Mouse (Mus musculus): ENCODE measurements around the gene Armcx1. TPM values are rescaled to one million over a fixed set of nuclear protein-coding genes. Genes with fewer than 3 reads are reported as not detected.

Armcx1 gene
- polyA plus RNA-seq (2012; fragmentation: generic; extraction: Trizol): 2.7 TPM
- long read RNA-seq, experiment 1, partial matches to known transcripts: 2 of 13 reads
- long read RNA-seq, experiment 1, other reads (novel, unspliced or antisense): 11 of 13 reads
- long read RNA-seq, experiment 2, partial matches to known transcripts: 11 of 61 reads
- long read RNA-seq, experiment 2, other reads (novel, unspliced or antisense): 50 of 61 reads

DNA sequence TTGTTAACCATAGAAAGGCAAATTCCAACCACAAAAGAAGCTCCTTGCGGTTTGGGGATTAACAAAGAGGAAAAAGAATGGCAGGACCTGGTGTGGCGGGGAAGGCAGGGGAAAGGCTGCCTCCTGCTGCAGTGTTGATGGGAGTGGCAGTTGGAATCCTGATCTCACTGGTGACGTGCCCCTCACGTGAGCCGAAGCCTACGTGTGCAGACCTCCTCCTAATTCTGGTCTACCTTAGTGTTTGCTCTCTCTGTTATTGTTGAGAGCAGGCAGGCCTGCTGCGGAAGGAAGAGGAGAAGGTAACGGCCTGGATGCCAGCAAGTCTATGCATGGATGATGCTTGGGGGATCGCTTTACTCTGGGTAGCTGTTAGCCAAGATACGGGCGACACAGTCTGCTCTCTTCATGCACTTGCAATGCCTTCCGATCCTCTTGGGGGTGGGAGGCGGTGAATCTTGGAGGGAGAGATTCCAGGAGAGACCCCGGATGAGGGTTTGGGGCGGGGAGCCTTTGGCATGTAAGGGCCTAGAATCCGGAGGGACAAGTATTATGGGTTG, at the start of gene Armcx1:
Gene Armcx1, plus strand, starts transcription at position 212 of the 557 bp plus-strand sequence.
- peak within 1 kb of the TSS; percentile 29 for H3K4me3 ChIP-seq (ENCODE audit: insufficient read depth, poor library complexity, severe bottlenecking)
- no peak for TF ChIP-seq CEBPB (IDR thresholded peaks at IDR 0.05; ENCODE audit: low read depth)
- peak; percentile 83 for TF ChIP-seq USF1 (IDR thresholded peaks at IDR 0.05; ENCODE audit: low read depth)
- peak; percentile 18 for TF ChIP-seq MYOD1 (IDR thresholded peaks at IDR 0.05; ENCODE audit: control insufficient read depth, insufficient read length, low read depth)
- TF ChIP-seq CTCF (IDR thresholded peaks at IDR 0.05; ENCODE audit: control insufficient read depth, insufficient read depth, insufficient read length): no peak
- no peak for TF ChIP-seq FOSL1 (IDR thresholded peaks at IDR 0.05; ENCODE audit: insufficient read depth, low read length, poor library complexity, severe bottlenecking)
- TF ChIP-seq MAX (IDR thresholded peaks at IDR 0.05): no peak
- TF ChIP-seq MYOG (IDR thresholded peaks at IDR 0.05; ENCODE audit: control insufficient read depth, extremely low read depth, insufficient read length): no peak
- no peaks in the 10 kb centered on the region for H3K79me3 ChIP-seq (ENCODE audit: low read depth)
- H3K36me3 ChIP-seq (ENCODE audit: control insufficient read depth, insufficient read depth): no peaks in the 10 kb centered on the region
- no peaks in the 10 kb centered on the region for H3K79me2 ChIP-seq (ENCODE audit: control insufficient read depth, insufficient read depth)
- H3K27me3 ChIP-seq (ENCODE audit: control insufficient read depth, insufficient read depth, insufficient read length): no peaks in the 10 kb centered on the region
- H3ac ChIP-seq (ENCODE audit: control insufficient read depth, insufficient read length, low read depth): peak within 1 kb of the TSS; percentile 22

DNA sequence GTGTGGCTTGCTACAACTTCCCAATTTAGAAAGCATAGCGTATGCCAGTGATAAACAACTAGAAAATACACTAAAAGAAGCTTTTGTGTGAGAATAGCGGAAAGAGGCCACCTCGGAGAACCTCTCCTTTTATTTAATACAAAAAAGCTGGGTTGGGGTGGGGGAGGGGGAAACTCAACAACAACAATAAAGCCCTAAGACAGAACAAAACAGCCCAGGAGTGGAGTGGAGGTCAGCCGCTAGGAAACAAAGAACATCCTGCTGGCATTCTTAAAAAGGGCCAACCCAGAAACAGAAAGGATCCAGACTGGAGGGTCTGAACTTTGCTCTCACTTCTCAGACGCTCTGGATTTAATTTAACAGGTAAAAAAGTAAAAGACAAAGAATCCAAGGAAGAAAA, 42.7 kb upstream of the Armcx1 start:
- TF ChIP-seq MAX (IDR thresholded peaks at IDR 0.05) (no peak), CEBPB (IDR thresholded peaks at IDR 0.05; ENCODE audit: low read depth) (no peak), CTCF (IDR thresholded peaks at IDR 0.05; ENCODE audit: control insufficient read depth, insufficient read depth, insufficient read length) (no peak), FOSL1 (IDR thresholded peaks at IDR 0.05; ENCODE audit: insufficient read depth, low read length, poor library complexity, severe bottlenecking) (no peak), MYOG (IDR thresholded peaks at IDR 0.05; ENCODE audit: control insufficient read depth, extremely low read depth, insufficient read length) (no peak), USF1 (IDR thresholded peaks at IDR 0.05; ENCODE audit: low read depth) (no peak), MYOD1 (IDR thresholded peaks at IDR 0.05; ENCODE audit: control insufficient read depth, insufficient read length, low read depth) (no peak)
- Histone ChIP-seq H3ac (ENCODE audit: control insufficient read depth, insufficient read length, low read depth) (no peak overlapping the region), H3K79me2 (ENCODE audit: control insufficient read depth, insufficient read depth) (no peaks in the 10 kb centered on the region), H3K4me3 (ENCODE audit: insufficient read depth, poor library complexity, severe bottlenecking) (no peak overlapping the region), H3K79me3 (ENCODE audit: low read depth) (no peaks in the 10 kb centered on the region), H3K27me3 (ENCODE audit: control insufficient read depth, insufficient read depth, insufficient read length) (no peaks in the 10 kb centered on the region), H3K36me3 (ENCODE audit: control insufficient read depth, insufficient read depth) (no peaks in the 10 kb centered on the region)

- TF ChIP-seq MAX (IDR thresholded peaks at IDR 0.05): no peak
- no peak for TF ChIP-seq USF1 (IDR thresholded peaks at IDR 0.05; ENCODE audit: low read depth)
- TF ChIP-seq MYOG (IDR thresholded peaks at IDR 0.05; ENCODE audit: control insufficient read depth, extremely low read depth, insufficient read length): no peak
- no peak for TF ChIP-seq CTCF (IDR thresholded peaks at IDR 0.05; ENCODE audit: control insufficient read depth, insufficient read depth, insufficient read length)
- H3K79me2 ChIP-seq (ENCODE audit: control insufficient read depth, insufficient read depth): no peaks in the 10 kb centered on the region
- no peak overlapping the region for H3ac ChIP-seq (ENCODE audit: control insufficient read depth, insufficient read length, low read depth)
- no peaks in the 10 kb centered on the region for H3K36me3 ChIP-seq (ENCODE audit: control insufficient read depth, insufficient read depth)
- no peak overlapping the region for H3K4me3 ChIP-seq (ENCODE audit: insufficient read depth, poor library complexity, severe bottlenecking)
- H3K79me3 ChIP-seq (ENCODE audit: low read depth): no peaks in the 10 kb centered on the region
- H3K27me3 ChIP-seq (ENCODE audit: control insufficient read depth, insufficient read depth, insufficient read length): no peaks in the 10 kb centered on the region
Observed at GRCm38 (mm10) chrX:134675959-134676358, 41.8 kb upstream of the Armcx1 start.

- Histone ChIP-seq H3ac (ENCODE audit: control insufficient read depth, insufficient read length, low read depth) (no peak overlapping the region), H3K36me3 (ENCODE audit: control insufficient read depth, insufficient read depth) (no peaks in the 10 kb centered on the region), H3K27me3 (ENCODE audit: control insufficient read depth, insufficient read depth, insufficient read length) (no peaks in the 10 kb centered on the region), H3K79me3 (ENCODE audit: low read depth) (no peaks in the 10 kb centered on the region), H3K79me2 (ENCODE audit: control insufficient read depth, insufficient read depth) (no peaks in the 10 kb centered on the region), H3K4me3 (ENCODE audit: insufficient read depth, poor library complexity, severe bottlenecking) (no peak overlapping the region)
- no peak for TF ChIP-seq USF1 (IDR thresholded peaks at IDR 0.05; ENCODE audit: low read depth)
- no peak for TF ChIP-seq MYOD1 (IDR thresholded peaks at IDR 0.05; ENCODE audit: control insufficient read depth, insufficient read length, low read depth)
- no peak for TF ChIP-seq CTCF (IDR thresholded peaks at IDR 0.05; ENCODE audit: control insufficient read depth, insufficient read depth, insufficient read length)
- no peak for TF ChIP-seq CEBPB (IDR thresholded peaks at IDR 0.05; ENCODE audit: low read depth)
- TF ChIP-seq MYOG (IDR thresholded peaks at IDR 0.05; ENCODE audit: control insufficient read depth, extremely low read depth, insufficient read length): no peak
- no peak for TF ChIP-seq MAX (IDR thresholded peaks at IDR 0.05)
- no peak for TF ChIP-seq FOSL1 (IDR thresholded peaks at IDR 0.05; ENCODE audit: insufficient read depth, low read length, poor library complexity, severe bottlenecking)
Observed at GRCm38 (mm10) chrX:134684936-134685335, 32.8 kb upstream of the Armcx1 start.

DNA sequence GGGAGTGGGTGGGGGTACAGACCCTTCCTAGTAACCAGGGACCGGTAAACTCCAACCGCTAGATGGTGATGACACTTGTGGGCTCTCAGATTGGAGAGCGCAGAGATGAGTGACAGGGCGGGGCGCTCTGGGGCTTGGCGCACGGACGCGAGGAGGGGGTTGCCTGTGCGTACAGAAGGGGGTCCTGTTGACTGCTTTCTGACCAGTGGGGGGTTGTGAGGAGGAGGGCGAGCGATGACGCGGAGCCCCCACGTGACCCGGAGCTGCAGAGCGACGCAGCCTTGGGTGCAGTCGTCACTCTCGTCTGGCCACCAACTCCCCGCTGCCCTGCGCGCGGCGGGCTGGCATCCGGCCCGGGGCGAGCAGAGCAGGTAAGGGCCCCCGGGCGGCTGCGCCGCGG, 31.5 kb upstream of the Armcx1 start, which contains the start of gene Armcx4:
Gene Armcx4, plus strand, starts transcription at position 253 of the 400 bp plus-strand sequence.
- Histone ChIP-seq H3K36me3 (ENCODE audit: control insufficient read depth, insufficient read depth) (no peaks in the 10 kb centered on the region), H3K79me3 (ENCODE audit: low read depth) (no peaks in the 10 kb centered on the region), H3ac (ENCODE audit: control insufficient read depth, insufficient read length, low read depth) (peak within 1 kb of the TSS; percentile 69), H3K79me2 (ENCODE audit: control insufficient read depth, insufficient read depth) (no peaks in the 10 kb centered on the region), H3K27me3 (ENCODE audit: control insufficient read depth, insufficient read depth, insufficient read length) (no peaks in the 10 kb centered on the region), H3K4me3 (ENCODE audit: insufficient read depth, poor library complexity, severe bottlenecking) (peak within 1 kb of the TSS; percentile 21)
- TF ChIP-seq FOSL1 (IDR thresholded peaks at IDR 0.05; ENCODE audit: insufficient read depth, low read length, poor library complexity, severe bottlenecking) (no peak), USF1 (IDR thresholded peaks at IDR 0.05; ENCODE audit: low read depth) (peak; percentile 66)

DNA sequence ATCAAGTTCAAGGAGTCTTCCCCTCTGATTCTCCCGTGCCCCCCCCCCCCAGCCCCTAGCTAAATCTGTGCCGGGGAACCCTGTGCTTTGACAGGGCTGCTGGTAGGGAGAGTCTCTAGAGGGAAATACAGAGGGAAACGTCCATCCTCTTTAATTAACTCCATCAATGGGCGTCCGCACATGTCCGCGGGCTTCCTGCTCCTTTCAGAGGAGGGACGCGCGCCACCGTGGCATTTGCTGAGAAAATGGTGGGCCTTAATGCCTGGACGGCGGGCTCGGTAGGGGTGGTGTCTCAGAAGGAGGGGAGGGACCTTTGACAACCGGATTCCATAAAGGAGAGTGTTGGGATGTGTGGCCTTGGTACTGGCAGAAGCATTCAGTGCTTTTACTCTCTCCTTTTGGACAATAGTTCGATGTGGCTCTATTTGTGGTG, 31.0 kb upstream of the Armcx1 start:
- Histone ChIP-seq H3K79me3 (ENCODE audit: low read depth) (no peaks in the 10 kb centered on the region), H3K36me3 (ENCODE audit: control insufficient read depth, insufficient read depth) (no peaks in the 10 kb centered on the region), H3K27me3 (ENCODE audit: control insufficient read depth, insufficient read depth, insufficient read length) (no peaks in the 10 kb centered on the region), H3ac (ENCODE audit: control insufficient read depth, insufficient read length, low read depth) (peak overlapping the region; percentile 69), H3K79me2 (ENCODE audit: control insufficient read depth, insufficient read depth) (no peaks in the 10 kb centered on the region), H3K4me3 (ENCODE audit: insufficient read depth, poor library complexity, severe bottlenecking) (peak overlapping the region; percentile 21)
- TF ChIP-seq CEBPB (IDR thresholded peaks at IDR 0.05; ENCODE audit: low read depth) (no peak), FOSL1 (IDR thresholded peaks at IDR 0.05; ENCODE audit: insufficient read depth, low read length, poor library complexity, severe bottlenecking) (no peak), MAX (IDR thresholded peaks at IDR 0.05) (no peak), CTCF (IDR thresholded peaks at IDR 0.05; ENCODE audit: control insufficient read depth, insufficient read depth, insufficient read length) (no peak), USF1 (IDR thresholded peaks at IDR 0.05; ENCODE audit: low read depth) (no peak), MYOD1 (IDR thresholded peaks at IDR 0.05; ENCODE audit: control insufficient read depth, insufficient read length, low read depth) (no peak), MYOG (IDR thresholded peaks at IDR 0.05; ENCODE audit: control insufficient read depth, extremely low read depth, insufficient read length) (no peak)
